Mouse (Mus musculus): ENCODE measurements around the gene Nmur2.

Nmur2 gene

GRCm38 (mm10) chr11:56040917-56041316, at the start of gene Nmur2:
Gene Nmur2, minus strand, starts transcription at chr11:56041010.
- DNase-seq (ENCODE audit: low read depth): no peak

- DNase-seq (ENCODE audit: low read depth): no peak
Observed at GRCm38 (mm10) chr11:56089127-56089689, 48.4 kb upstream of the Nmur2 start.

GRCm38 (mm10) chr11:56072131-56072530, 31.3 kb upstream of the Nmur2 start:
- DNase-seq (ENCODE audit: low read depth): no peak

- no peak for DNase-seq (ENCODE audit: low read depth)
Observed at GRCm38 (mm10) chr11:56069658-56070057, 28.8 kb upstream of the Nmur2 start.

- no peak for DNase-seq (ENCODE audit: low read depth)
Observed at GRCm38 (mm10) chr11:56065147-56065546, 24.3 kb upstream of the Nmur2 start.

GRCm38 (mm10) chr11:56064575-56064974, 23.8 kb upstream of the Nmur2 start:
- DNase-seq (ENCODE audit: low read depth): no peak

GRCm38 (mm10) chr11:56059236-56059635, 18.4 kb upstream of the Nmur2 start:
- no peak for DNase-seq (ENCODE audit: low read depth)

GRCm38 (mm10) chr11:56054439-56054838, 13.6 kb upstream of the Nmur2 start:
- DNase-seq (ENCODE audit: low read depth): no peak

- no peak for DNase-seq (ENCODE audit: low read depth)
Observed at GRCm38 (mm10) chr11:56026854-56027253, 14.0 kb downstream of the Nmur2 start.

- no peak for DNase-seq (ENCODE audit: low read depth)
Observed at GRCm38 (mm10) chr11:56025746-56026570, 14.9 kb downstream of the Nmur2 start.

GRCm38 (mm10) chr11:56013510-56014057, 27.2 kb downstream of the Nmur2 start:
- no peak for DNase-seq (ENCODE audit: low read depth)

GRCm38 (mm10) chr11:56012396-56012795, 28.4 kb downstream of the Nmur2 start:
- DNase-seq (ENCODE audit: low read depth): no peak

GRCm38 (mm10) chr11:56008277-56008676, 32.5 kb downstream of the Nmur2 start:
- DNase-seq (ENCODE audit: low read depth): no peak

GRCm38 (mm10) chr11:55992799-55993198, 48.0 kb downstream of the Nmur2 start:
- DNase-seq (ENCODE audit: low read depth): no peak

- peak; percentile 5 for DNase-seq (ENCODE audit: low read depth)
Observed at GRCm38 (mm10) chr11:55992148-55992547, 48.7 kb downstream of the Nmur2 start.

- no peak for DNase-seq (ENCODE audit: low read depth)
Observed at GRCm38 (mm10) chr11:55991505-55992066, 49.2 kb downstream of the Nmur2 start.

- no peak for DNase-seq (ENCODE audit: low read depth)
Observed at GRCm38 (mm10) chr11:55984643-55985042, 56.2 kb downstream of the Nmur2 start.

- DNase-seq (ENCODE audit: low read depth): no peak
Observed at GRCm38 (mm10) chr11:55981656-55982055, 59.2 kb downstream of the Nmur2 start.

- DNase-seq (ENCODE audit: low read depth): no peak
Observed at GRCm38 (mm10) chr11:55978146-55978545, 62.7 kb downstream of the Nmur2 start.
